Mouse (Mus musculus): ENCODE measurements around the gene Sp100.
A peak's percentile ranks its signal among the peaks of the same experiment; 100 is the strongest.

The Sp100 gene

GRCm38 (mm10) chr1:85697721-85698493 lies 48.1 kb downstream of the Sp100 start:
- DNase-seq (ENCODE audit: low read depth, low spot score), result no peak

- no peak for DNase-seq (ENCODE audit: low read depth, low spot score)
These were observed 52.7 kb downstream of the Sp100 start for GRCm38 (mm10) chr1:85702531-85702930.

GRCm38 (mm10) chr1:85703245-85704186 lies 53.7 kb downstream of the Sp100 start:
- DNase-seq (ENCODE audit: low read depth, low spot score), result peak; percentile 82

- no peak for DNase-seq (ENCODE audit: low read depth, low spot score)
These were observed 55.8 kb downstream of the Sp100 start for GRCm38 (mm10) chr1:85705552-85705951.

- no peak for DNase-seq (ENCODE audit: low read depth, low spot score)
These were observed 57.0 kb downstream of the Sp100 start for GRCm38 (mm10) chr1:85706754-85707153.

- DNase-seq (ENCODE audit: low read depth, low spot score), result no peak
These were observed 64.7 kb downstream of the Sp100 start for GRCm38 (mm10) chr1:85714501-85714900.

- no peak for DNase-seq (ENCODE audit: low read depth, low spot score)
These were observed 66.7 kb downstream of the Sp100 start for GRCm38 (mm10) chr1:85716447-85717027.

GRCm38 (mm10) chr1:85719049-85719448 lies 69.3 kb downstream of the Sp100 start:
- no peak for DNase-seq (ENCODE audit: low read depth, low spot score)

GRCm38 (mm10) chr1:85720220-85720893 lies 70.6 kb downstream of the Sp100 start:
- DNase-seq (ENCODE audit: low read depth, low spot score), result no peak

- DNase-seq (ENCODE audit: low read depth, low spot score), result no peak
These were observed 80.7 kb downstream of the Sp100 start for GRCm38 (mm10) chr1:85730471-85730870.

GRCm38 (mm10) chr1:85732581-85732980 lies 82.8 kb downstream of the Sp100 start:
- DNase-seq (ENCODE audit: low read depth, low spot score), result no peak

- no peak for DNase-seq (ENCODE audit: low read depth, low spot score)
These were observed 84.7 kb downstream of the Sp100 start for GRCm38 (mm10) chr1:85734511-85734910.

- peak; percentile 61 for DNase-seq (ENCODE audit: low read depth, low spot score)
These were observed 85.8 kb downstream of the Sp100 start for GRCm38 (mm10) chr1:85735463-85736123.

GRCm38 (mm10) chr1:85736355-85737184 lies 86.8 kb downstream of the Sp100 start:
- peak; percentile 83 for DNase-seq (ENCODE audit: low read depth, low spot score)

- no peak for DNase-seq (ENCODE audit: low read depth, low spot score)
These were observed 89.2 kb downstream of the Sp100 start for GRCm38 (mm10) chr1:85739000-85739399.

- DNase-seq (ENCODE audit: low read depth, low spot score), result no peak
These were observed 90.0 kb downstream of the Sp100 start for GRCm38 (mm10) chr1:85739819-85740218.

- no peak for DNase-seq (ENCODE audit: low read depth, low spot score)
These were observed 91.1 kb downstream of the Sp100 start for GRCm38 (mm10) chr1:85740923-85741322.

- DNase-seq (ENCODE audit: low read depth, low spot score), result no peak
These were observed 92.5 kb downstream of the Sp100 start for GRCm38 (mm10) chr1:85742333-85742732.

GRCm38 (mm10) chr1:85742916-85743505 lies 93.2 kb downstream of the Sp100 start:
- DNase-seq (ENCODE audit: low read depth, low spot score), result no peak

GRCm38 (mm10) chr1:85744539-85744938 lies 94.8 kb downstream of the Sp100 start:
- DNase-seq (ENCODE audit: low read depth, low spot score), result no peak

Measured in R1 (cell line).